Mouse (Mus musculus) cerebellum, adult 11-12 months (tissue): ENCODE data around the gene Gm17655.
"Not testable (repeated sequence)": the region's sequence is repeated elsewhere in the genome, so short reads cannot be mapped to it uniquely, and the experiment has no call there.

ENCODE experiments used
- DNase-seq: peaks from one replicate; pipeline ENCODE4 v3.0.0; 2022

The Gm17655 gene

DNA sequence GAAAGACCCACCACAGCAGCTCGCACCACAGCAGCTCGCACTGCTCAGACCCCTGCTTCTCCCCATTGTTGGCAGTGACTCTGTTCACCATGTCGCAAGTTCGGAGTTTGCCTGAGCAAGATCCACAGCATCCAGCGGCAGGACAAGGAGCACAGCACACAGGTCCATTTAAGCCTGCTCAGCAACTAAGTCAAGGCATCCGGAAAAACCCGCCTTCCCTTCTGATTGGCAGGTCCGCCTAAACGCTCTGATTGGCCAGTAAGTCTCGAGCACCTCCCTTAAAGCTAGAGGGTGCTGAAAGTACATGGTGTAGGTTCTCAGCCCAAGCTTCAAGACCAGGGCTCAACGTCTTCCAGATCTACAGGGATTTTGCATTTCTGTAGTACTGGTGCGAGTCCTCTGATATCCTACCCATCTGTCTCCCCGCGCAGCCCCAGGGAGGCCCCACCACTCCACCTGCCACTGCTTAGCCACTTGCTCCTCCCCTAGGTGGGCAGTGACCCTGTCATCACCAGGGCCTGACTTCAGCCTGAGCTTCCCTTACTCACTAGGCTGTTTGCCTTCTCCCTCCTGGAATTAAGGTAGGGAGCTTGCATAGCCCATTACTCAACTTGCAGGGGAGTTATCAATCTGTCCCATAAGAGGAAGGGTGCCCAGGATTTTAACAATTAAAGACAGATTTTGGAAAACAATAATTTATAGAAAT lies 14.0 kb upstream of the Gm17655 start:
- DNase-seq, result no peak

DNA sequence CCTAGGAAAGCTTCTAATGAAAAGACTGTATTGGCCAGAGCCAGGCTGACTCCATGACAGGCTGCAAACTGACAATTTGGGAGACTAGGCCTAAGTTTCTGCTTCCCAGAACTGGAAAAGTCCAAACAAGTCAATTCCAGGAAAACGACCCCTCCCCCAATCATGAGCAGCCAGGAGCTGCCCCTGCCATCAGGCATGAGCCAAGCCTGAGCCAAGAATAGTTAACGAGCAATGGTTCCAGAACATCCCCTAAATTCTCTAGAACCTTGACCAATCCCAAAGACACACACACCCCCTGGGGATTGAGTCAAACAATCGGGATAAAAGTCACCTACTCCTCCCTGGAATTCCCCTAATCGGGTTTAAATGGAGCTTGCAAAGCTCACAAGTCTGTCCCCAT lies 10.6 kb upstream of the Gm17655 start:
- no peak for DNase-seq

DNA sequence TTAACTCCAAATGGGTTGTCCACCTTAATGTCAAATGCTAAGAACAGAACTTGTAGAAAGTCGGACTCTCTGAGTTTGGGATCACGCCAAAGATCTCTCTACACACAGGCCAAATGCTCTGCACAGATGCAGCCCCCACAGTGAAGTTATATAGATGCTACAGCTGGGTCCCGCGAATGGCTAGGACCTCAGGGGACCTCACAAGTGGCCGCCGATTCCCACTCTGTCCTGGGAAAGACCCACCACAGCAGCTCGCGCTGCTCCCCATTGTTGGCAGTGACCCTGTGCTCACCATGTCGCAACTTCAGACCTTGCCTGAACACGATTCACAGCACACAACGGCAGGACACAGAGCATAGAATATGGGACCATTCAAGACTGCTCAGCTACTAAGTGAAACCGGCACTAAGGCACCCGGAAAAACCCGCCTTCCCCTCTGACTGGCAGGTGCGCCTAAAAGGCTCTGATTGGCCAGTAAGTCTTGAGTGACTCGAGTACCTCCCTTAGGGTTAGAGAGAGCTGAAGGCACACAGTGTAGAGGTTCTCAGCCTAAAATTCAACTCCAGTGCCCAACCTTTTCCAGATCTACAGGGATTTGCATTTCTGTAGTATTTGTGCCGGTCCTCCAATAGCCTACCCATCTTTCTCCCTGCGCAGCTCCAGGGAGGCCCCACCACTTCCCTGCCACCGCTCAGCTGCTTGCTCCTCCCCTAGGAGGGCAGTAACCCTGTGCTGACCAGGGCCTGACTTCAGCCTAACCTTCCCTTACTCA lies 14.5 kb downstream of the Gm17655 start:
- DNase-seq, result peak; percentile 83

DNA sequence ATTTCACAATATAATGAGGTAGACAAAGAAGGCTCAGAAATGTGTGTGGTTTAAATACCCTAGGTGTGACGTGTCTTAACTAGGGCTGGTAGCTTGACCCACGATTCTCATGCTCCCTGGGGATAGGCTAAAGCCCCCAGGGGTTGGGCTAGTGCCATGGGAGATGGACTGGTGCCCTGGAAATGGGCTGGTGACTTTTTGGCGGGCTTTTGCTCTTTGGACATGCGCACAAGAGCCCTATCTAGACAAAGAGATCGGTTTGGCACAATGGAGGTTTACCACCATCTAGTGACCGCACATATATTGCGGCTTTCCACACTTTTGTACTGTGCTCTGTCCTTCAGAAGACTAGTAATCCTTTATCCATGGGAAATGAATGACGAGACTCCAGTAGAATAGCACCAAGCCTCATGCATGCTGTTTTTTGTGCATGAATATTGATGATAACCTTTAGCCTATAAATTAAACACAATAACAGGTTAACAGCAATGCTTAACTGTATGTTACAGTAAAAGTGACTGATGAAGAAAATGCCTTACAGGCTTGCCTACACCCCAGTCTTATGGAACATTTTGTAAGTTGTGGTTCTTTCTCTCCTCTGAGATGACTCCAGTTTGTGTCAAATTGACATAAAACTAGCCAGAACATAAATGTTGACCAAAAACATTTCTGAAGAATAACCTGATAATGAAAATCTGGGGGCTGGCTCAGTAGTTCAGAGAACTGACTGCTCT lies 48.5 kb downstream of the Gm17655 start:
- DNase-seq, result peak; percentile 18

DNA sequence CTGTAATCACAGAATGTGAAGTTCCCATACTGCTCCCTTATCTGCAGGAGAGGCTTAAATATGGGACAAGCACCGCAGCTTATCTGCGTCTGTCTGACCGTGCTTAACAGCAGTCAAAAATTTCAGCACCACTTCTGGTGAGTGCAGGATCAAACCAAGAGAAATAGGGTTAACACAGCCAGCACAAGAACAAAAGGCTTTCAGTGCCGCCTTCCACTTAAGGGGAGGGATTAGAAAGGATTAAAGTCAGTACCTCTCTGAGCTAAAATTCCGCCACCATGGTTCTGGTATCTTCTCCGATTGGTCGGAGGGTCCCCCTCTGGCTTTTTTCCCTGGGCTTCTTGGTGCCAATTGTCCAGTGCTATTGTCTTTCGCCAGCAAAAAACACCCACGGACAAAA lies 49.0 kb downstream of the Gm17655 start:
- DNase-seq, result no peak

DNA sequence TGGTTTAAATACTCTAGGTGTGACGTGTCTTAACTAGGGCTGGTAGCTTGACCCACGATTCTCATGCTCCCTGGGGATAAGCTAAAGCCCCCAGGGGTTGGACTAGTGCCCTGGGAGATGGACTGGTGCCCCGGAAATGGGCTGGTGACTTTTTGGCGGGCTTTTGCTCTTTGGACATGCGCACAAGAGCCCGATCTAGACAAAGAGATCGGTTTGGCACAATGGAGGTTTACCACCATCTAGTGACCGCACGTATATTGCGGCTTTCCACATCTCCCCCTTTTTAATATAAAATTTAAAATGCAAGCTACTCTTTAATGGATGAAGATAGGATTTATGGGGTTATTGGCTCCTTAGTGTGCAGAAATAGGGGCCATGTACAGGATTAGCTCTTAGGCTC lies 56.5 kb downstream of the Gm17655 start:
- DNase-seq, result not testable (repeated sequence)
